Mouse (Mus musculus) urinary bladder, postnatal 10 days (tissue): ENCODE measurements around the gene Olfr1164.

Experiments used
- DNase-seq: peaks from one replicate; pipeline ENCODE4 v3.0.0; 2022; ENCODE audit warnings: low spot score

The Olfr1164 gene

GRCm38 (mm10) chr2:88093866-88094265 is at the start of gene Olfr1164:
Olfr1164 (minus strand) TSS chr2:88093966.
- no peak for DNase-seq

DNA sequence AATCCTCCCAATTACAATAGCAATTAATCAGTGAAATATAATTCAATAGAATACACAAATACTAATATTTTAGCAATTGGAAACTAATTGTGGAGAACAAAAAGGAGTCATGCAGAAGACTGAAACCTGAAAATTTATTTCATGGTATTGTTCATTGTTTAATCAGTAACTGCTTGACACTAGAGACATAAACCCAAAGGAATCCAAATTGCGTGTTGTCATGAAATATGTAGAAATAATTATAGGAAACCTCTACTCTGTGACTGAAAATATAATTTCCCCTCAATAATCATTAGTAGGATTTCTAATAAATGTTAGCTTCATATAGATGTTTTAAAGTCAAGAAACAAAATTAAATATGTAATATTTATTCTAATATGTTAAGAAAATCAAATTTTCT is 34.4 kb upstream of the Olfr1164 start, which contains the start of gene Olfr1166:
Olfr1166 (minus strand) TSS at position 101 of the 400 bp plus-strand sequence.
- DNase-seq, result no peak

- no peak for DNase-seq
Observed at GRCm38 (mm10) chr2:88071730-88072129, 22.0 kb downstream of the Olfr1164 start, which contains the start of gene Olfr1163. Olfr1163 (minus strand) TSS chr2:88071830.

- no peak for DNase-seq
Observed at GRCm38 (mm10) chr2:88063587-88063986, 30.2 kb downstream of the Olfr1164 start.

- DNase-seq, result no peak
Observed at GRCm38 (mm10) chr2:88051029-88051428, 42.7 kb downstream of the Olfr1164 start, which contains the start of gene Olfr1162. Olfr1162 (minus strand) TSS chr2:88051129.
